Mouse (Mus musculus) CH12.LX (cell line): ENCODE data around the gene Naa10. TPM values are rescaled to one million over a fixed set of nuclear protein-coding genes. Genes with fewer than 3 reads are reported as not detected.

Source experiments
- DNase-seq: peaks from one replicate; pipeline ENCODE4 v3.0.0-alpha.2; 2013; ENCODE audit errors: extremely low read depth
- H3K27ac ChIP-seq: 2 replicates; pipeline ENCODE4 v1.5.1; 2012; ENCODE audit warnings: low read depth, mild to moderate bottlenecking, control low read depth, moderate library complexity; ENCODE audit not compliant: insufficient read depth
- H3K27me3 ChIP-seq: replicated peaks from 2 replicates; pipeline ENCODE3; 2012; ENCODE audit warnings: inconsistent platforms
- H3K36me3 ChIP-seq, 2 experiments: replicated peaks in 1 of 2; 2 replicates each; pipeline versions ENCODE3 to v1.6.1; 2012; ENCODE audit warnings: inconsistent platforms in 1 of 2, low read length in 1 of 2, mild to moderate bottlenecking in 1 of 2, mixed read lengths in 1 of 2, moderate library complexity in 1 of 2; ENCODE audit not compliant: control insufficient read depth in 1 of 2, insufficient read depth in 1 of 2
- H3K4me1 ChIP-seq, 2 experiments: 2 replicates each; pipeline ENCODE4 v1.6.1; 2012; ENCODE audit warnings: inconsistent platforms in 1 of 2, moderate library complexity in 1 of 2; ENCODE audit not compliant: insufficient read depth in 2 of 2, control insufficient read depth in 1 of 2
- H3K4me2 ChIP-seq: 2 replicates; pipeline ENCODE4 v1.6.1; 2012; ENCODE audit warnings: low read depth, mild to moderate bottlenecking, control low read depth; ENCODE audit not compliant: poor library complexity, insufficient read depth, severe bottlenecking
- H3K4me3 ChIP-seq, 3 experiments: fragments of 150-350 bp in 1 of 3; sonication (generic) in 1 of 3; replicated peaks in 1 of 3; 2 replicates each; pipeline versions ENCODE3 to v1.5.1; 2011 to 2012; ENCODE audit warnings: low read depth in 2 of 3, low read length in 2 of 3, mild to moderate bottlenecking in 2 of 3, moderate library complexity in 2 of 3, control low read depth in 1 of 3, improper control_type of control experiment in 1 of 3, inconsistent platforms in 1 of 3, mixed read lengths in 1 of 3; ENCODE audit not compliant: poor library complexity in 1 of 3
- H3K79me2 ChIP-seq: replicated peaks from 2 replicates; pipeline ENCODE4 v1.6.1; 2012; ENCODE audit warnings: mild to moderate bottlenecking, moderate library complexity; ENCODE audit not compliant: control insufficient read depth, poor library complexity, insufficient read depth, severe bottlenecking; ENCODE audit errors: extremely low read depth
- H3K9ac ChIP-seq: 2 replicates; pipeline ENCODE4 v1.6.1; 2012; ENCODE audit warnings: low read depth, mild to moderate bottlenecking, control low read depth, moderate library complexity; ENCODE audit not compliant: insufficient read depth
- H3K9me3 ChIP-seq: replicated peaks from 2 replicates; pipeline ENCODE3; 2012; ENCODE audit warnings: low read length, inconsistent platforms, mixed read lengths
- BHLHE40 ChIP-seq: IDR thresholded peaks from 2 replicates; pipeline ENCODE4 v1.6.1; 2011; ENCODE audit warnings: mild to moderate bottlenecking, low read depth, low read length, improper control_type of control experiment
- CHD1 ChIP-seq: IDR thresholded peaks from 2 replicates; pipeline ENCODE4 v1.6.1; 2012; ENCODE audit warnings: low read depth, low read length, improper control_type of control experiment, inconsistent platforms
- CTCF ChIP-seq, 2 experiments: IDR thresholded peaks in 1 of 2; conservative IDR thresholded peaks in 1 of 2; 2 replicates each; pipeline ENCODE4 v1.5.1; 2011 to 2012; ENCODE audit warnings: low read depth in 2 of 2, low read length in 2 of 2, improper control_type of control experiment in 1 of 2, inconsistent platforms in 1 of 2, mild to moderate bottlenecking in 1 of 2, moderate library complexity in 1 of 2
- ELF1 ChIP-seq: IDR thresholded peaks from 2 replicates; pipeline ENCODE4 v1.6.1; 2014; ENCODE audit warnings: low read depth, mild to moderate bottlenecking, inconsistent platforms, low read length, improper control_type of control experiment
- EP300 ChIP-seq: IDR thresholded peaks from 2 replicates; pipeline ENCODE4 v1.6.1; 2011; ENCODE audit warnings: low read length, improper control_type of control experiment
- ETS1 ChIP-seq: conservative IDR thresholded peaks from 2 replicates; pipeline ENCODE4 v1.6.1; 2012; ENCODE audit warnings: low read depth, mild to moderate bottlenecking, inconsistent platforms, low read length, improper control_type of control experiment, moderate library complexity
- GABPA ChIP-seq: IDR thresholded peaks from 2 replicates; pipeline ENCODE4 v1.6.1; 2012; ENCODE audit warnings: low read depth, low read length, improper control_type of control experiment, inconsistent platforms; ENCODE audit not compliant: insufficient replicate concordance
- IRF4 ChIP-seq: IDR thresholded peaks from 2 replicates; pipeline ENCODE4 v1.6.1; 2014; ENCODE audit warnings: low read depth, mild to moderate bottlenecking, inconsistent platforms, low read length, improper control_type of control experiment
- JUN ChIP-seq: IDR thresholded peaks from 2 replicates; pipeline ENCODE4 v1.6.1; 2011; ENCODE audit warnings: low read depth, mild to moderate bottlenecking, low read length, improper control_type of control experiment, moderate library complexity; ENCODE audit not compliant: insufficient read depth
- KAT2A ChIP-seq: IDR thresholded peaks from 2 replicates; pipeline ENCODE4 v1.6.1; 2012; ENCODE audit warnings: low read length, improper control_type of control experiment, inconsistent platforms; ENCODE audit not compliant: insufficient replicate concordance
- MAFK ChIP-seq: IDR thresholded peaks from 2 replicates; pipeline ENCODE4 v1.6.1; 2011; ENCODE audit warnings: low read length, improper control_type of control experiment; ENCODE audit not compliant: insufficient replicate concordance
- MAX ChIP-seq: IDR thresholded peaks from 2 replicates; pipeline ENCODE4 v1.6.1; 2011; ENCODE audit warnings: low read length, improper control_type of control experiment
- MEF2A ChIP-seq: IDR thresholded peaks from 2 replicates; pipeline ENCODE4 v1.6.1; 2014; ENCODE audit warnings: low read depth, mild to moderate bottlenecking, inconsistent platforms, low read length, improper control_type of control experiment, borderline replicate concordance
- MYC ChIP-seq: IDR thresholded peaks from 2 replicates; pipeline ENCODE4 v1.6.1; 2011; ENCODE audit warnings: low read depth, mild to moderate bottlenecking, improper control_type of control experiment, low read length
- NELFE ChIP-seq: IDR thresholded peaks from 2 replicates; pipeline ENCODE4 v1.6.1; 2011; ENCODE audit warnings: low read depth, low read length, improper control_type of control experiment
- NRF1 ChIP-seq: IDR thresholded peaks from 2 replicates; pipeline ENCODE4 v1.6.1; 2014; ENCODE audit warnings: low read depth, mild to moderate bottlenecking, inconsistent platforms, low read length, improper control_type of control experiment, moderate library complexity
- PAX5 ChIP-seq: IDR thresholded peaks from 2 replicates; pipeline ENCODE4 v1.6.1; 2012; ENCODE audit warnings: low read length, inconsistent platforms, mixed read lengths
- POLR2A ChIP-seq: IDR thresholded peaks from 2 replicates; pipeline ENCODE4 v1.6.1; 2011; ENCODE audit warnings: low read depth, mild to moderate bottlenecking, improper control_type of control experiment, low read length
- RAD21 ChIP-seq: IDR thresholded peaks from 2 replicates; pipeline ENCODE4 v1.6.1; 2011; ENCODE audit warnings: low read depth, mild to moderate bottlenecking, low read length, improper control_type of control experiment, moderate library complexity
- SIN3A ChIP-seq: IDR thresholded peaks from 2 replicates; pipeline ENCODE4 v1.6.1; 2012; ENCODE audit warnings: low read length, improper control_type of control experiment, inconsistent platforms
- TBP ChIP-seq: conservative IDR thresholded peaks from 2 replicates; pipeline ENCODE4 v1.6.1; 2011; ENCODE audit warnings: low read depth, low read length, improper control_type of control experiment
- TCF12 ChIP-seq: IDR thresholded peaks from 2 replicates; pipeline ENCODE4 v1.6.1; 2014; ENCODE audit warnings: low read depth, mild to moderate bottlenecking, inconsistent platforms, low read length, improper control_type of control experiment
- UBTF ChIP-seq: IDR thresholded peaks from 2 replicates; pipeline ENCODE4 v1.6.1; 2012; ENCODE audit warnings: low read depth, mild to moderate bottlenecking, inconsistent platforms, low read length, improper control_type of control experiment, moderate library complexity
- USF1 ChIP-seq: IDR thresholded peaks from 2 replicates; pipeline ENCODE4 v1.6.1; 2014; ENCODE audit warnings: low read depth, mild to moderate bottlenecking, inconsistent platforms, low read length, improper control_type of control experiment
- USF2 ChIP-seq: conservative IDR thresholded peaks from 2 replicates; pipeline ENCODE4 v1.6.1; 2011; ENCODE audit warnings: low read depth, low read length, improper control_type of control experiment
- ZC3H11A ChIP-seq: IDR thresholded peaks from 2 replicates; pipeline ENCODE4 v1.6.1; 2012; ENCODE audit warnings: low read depth, mild to moderate bottlenecking, inconsistent platforms, low read length, improper control_type of control experiment
- ZKSCAN1 ChIP-seq: IDR thresholded peaks from 2 replicates; pipeline ENCODE4 v1.6.1; 2012; ENCODE audit warnings: low read depth, inconsistent platforms, low read length, improper control_type of control experiment, borderline replicate concordance
- ZMIZ1 ChIP-seq: IDR thresholded peaks from 2 replicates; pipeline ENCODE4 v1.6.1; 2012; ENCODE audit warnings: low read depth, mild to moderate bottlenecking, inconsistent platforms, low read length, improper control_type of control experiment
- ZNF384 ChIP-seq: IDR thresholded peaks from 2 replicates; pipeline ENCODE4 v1.6.1; 2012; ENCODE audit warnings: low read depth, low read length, improper control_type of control experiment, inconsistent platforms
- dilution Hi-C: fragments of 300-500 bp; cut with MboI; formaldehyde crosslinking; loops from 2 replicates; pipeline ENCODE4 v1.14.3; 2020; ENCODE audit warnings: low sequenced_read_pairs; ENCODE audit not compliant: extremely low pct_unique_long_range_greater_than_20kb, extremely low pct_ligation_motif_present
- in situ Hi-C: fragments of 300-500 bp; cut with MboI; formaldehyde crosslinking; loops from 3 replicates; pipeline ENCODE4 v1.14.3; 2019; ENCODE audit warnings: low sequenced_read_pairs, low pct_ligation_motif_present, low pct_unique_long_range_greater_than_20kb, mixed read lengths
- polyA plus RNA-seq: library from polyadenylated mRNA; unstranded; fragments of >175 nt; gene quantifications from 2 replicates; pipeline ENCODE4 v1.2.1, GENCODE M21; 2012; ENCODE audit warnings: low read depth; ENCODE audit not compliant: insufficient read length
- total RNA-seq, 2 experiments: library from RNA; depleted of rRNA; stranded (reverse); fragments of 300-350 nt in 1 of 2; fragments of >200 nt in 1 of 2; gene quantifications; 2 replicates each; pipeline ENCODE4 v1.2.3; 2012 to 2014

Gene Naa10
- total and polyA plus RNA-seq, 3 experiments: 144 to 166 (median 148) TPM

- no peaks in the 10 kb centered on the region for H3K27me3 ChIP-seq
- H3K27ac ChIP-seq: no peak overlapping the region
- no peak overlapping the region for H3K4me2 ChIP-seq
- DNase-seq: no peak
- H3K79me2 ChIP-seq: peaks cover 3% of the 10 kb centered on the region; the same call in 1 of the 2 replicates
- no peaks in the 10 kb centered on the region for H3K9me3 ChIP-seq
- no peaks in the 10 kb centered on the region for H3K36me3 ChIP-seq
- dilution Hi-C loops (no loop called here), in situ Hi-C loops (no loop called here)
- peaks cover 3 to 13% of the 10 kb centered on the region in 2 experiments; a peak in 2 of 4 replicates for H3K4me1 ChIP-seq
- no peak overlapping the region for H3K9ac ChIP-seq
- TF ChIP-seq MYC (no peak), ZC3H11A (no peak), ZNF384 (no peak), GABPA (no peak), ZMIZ1 (no peak), ETS1 (no peak), ZKSCAN1 (no peak), BHLHE40 (no peak), CTCF (conservative IDR thresholded peaks at IDR 0.05 in 1 of 2, IDR thresholded peaks at IDR 0.05 in 1 of 2; ENCODE audit: low read depth in 2 of 2, low read length in 2 of 2) (no peak), KAT2A (no peak), RAD21 (no peak), TBP (no peak), IRF4 (no peak), USF1 (no peak), ELF1 (no peak), MAX (no peak), PAX5 (no peak), POLR2A (no peak)
- H3K4me3 ChIP-seq: no peak overlapping the region
Observed at GRCm38 (mm10) chrX:73970781-73971180, 49.0 kb upstream of the Naa10 start.

- no peak for DNase-seq
- H3K9me3 ChIP-seq: no peaks in the 10 kb centered on the region
- peaks cover under 1 to 1% of the 10 kb centered on the region in 2 experiments for H3K36me3 ChIP-seq
- no peak for TF ChIP-seq EP300
- no peak for TF ChIP-seq IRF4
- no peak for TF ChIP-seq JUN
- no peak for TF ChIP-seq ZMIZ1
- TF ChIP-seq MAFK: no peak
- no peak for TF ChIP-seq MEF2A
- TF ChIP-seq NRF1: no peak
- TF ChIP-seq RAD21: no peak
- no peak for TF ChIP-seq USF2
- TF ChIP-seq UBTF: no peak
- TF ChIP-seq SIN3A: no peak
- TF ChIP-seq CHD1: no peak
- no peak for TF ChIP-seq TCF12
- TF ChIP-seq ZKSCAN1: no peak
- no peak for TF ChIP-seq GABPA
- no peak for TF ChIP-seq NELFE
- no peak overlapping the region for H3K4me2 ChIP-seq
- H3K9ac ChIP-seq: no peak overlapping the region
- peaks cover 3 to 11% of the 10 kb centered on the region in 2 experiments; a peak in 2 of 4 replicates for H3K4me1 ChIP-seq
- no peak overlapping the region for H3K4me3 ChIP-seq
- no peak overlapping the region for H3K27ac ChIP-seq
- in situ Hi-C loops (no loop called here), dilution Hi-C loops (no loop called here)
- peaks cover 14% of the 10 kb centered on the region for H3K79me2 ChIP-seq
- no peaks in the 10 kb centered on the region for H3K27me3 ChIP-seq
Observed at GRCm38 (mm10) chrX:73969729-73970128, 48.0 kb upstream of the Naa10 start.
